Mouse (Mus musculus) liver, adult 2 months (tissue): ENCODE measurements around the gene Creb3.

Source experiments
- CTCF ChIP-seq: fragments of 200-500 bp; IDR thresholded peaks from 2 replicates; pipeline ENCODE4 v1.5.1; 2011; ENCODE audit warnings: low read depth, low read length, control low read depth
- POLR2A ChIP-seq: fragments of 200-500 bp; IDR thresholded peaks from 2 replicates; pipeline ENCODE4 v1.6.1; 2011; ENCODE audit warnings: low read length, control low read depth; ENCODE audit not compliant: insufficient read depth; ENCODE audit errors: extremely low read depth

- no peak for TF ChIP-seq CTCF
- TF ChIP-seq POLR2A: no peak
Measured at GRCm38 (mm10) chr4:43587681-43588080, 25.5 kb downstream of the Creb3 start.
